Mouse (Mus musculus): ENCODE results near the gene Col2a1. TPM values are rescaled to one million over a fixed set of nuclear protein-coding genes. Genes with fewer than 3 reads are reported as not detected.

The Col2a1 gene
- polyA plus RNA-seq, 1 experiment: 2.2 TPM

GRCm38 (mm10) chr15:98021886-98022285 lies 17.4 kb upstream of the Col2a1 start:
- TF ChIP-seq POLR2A (IDR thresholded peaks at IDR 0.05; ENCODE audit: borderline replicate concordance, insufficient read depth, low read length): no peak
- TF ChIP-seq CTCF (IDR thresholded peaks at IDR 0.05; ENCODE audit: borderline replicate concordance, insufficient read depth, low read depth, low read length): no peak
- Histone ChIP-seq H3K4me3 (replicated peaks; ENCODE audit: insufficient read depth, low read depth, low read length) (no peak overlapping the region), H3K4me1 (ENCODE audit: control insufficient read depth, insufficient read depth, low read length) (no peaks in the 10 kb centered on the region), H3K27me3 (ENCODE audit: control insufficient read depth, insufficient read depth, low read length) (no peaks in the 10 kb centered on the region), H3K27ac (ENCODE audit: insufficient read depth, low read length) (no peak overlapping the region)
- WGBS: 42% methylated on average over 2 of the region's 2 CpGs
- no peak for DNase-seq

GRCm38 (mm10) chr15:98019047-98019446 lies 14.6 kb upstream of the Col2a1 start:
- Histone ChIP-seq H3K27me3 (ENCODE audit: control insufficient read depth, insufficient read depth, low read length) (no peaks in the 10 kb centered on the region), H3K4me1 (ENCODE audit: control insufficient read depth, insufficient read depth, low read length) (no peaks in the 10 kb centered on the region), H3K27ac (ENCODE audit: insufficient read depth, low read length) (no peak overlapping the region), H3K4me3 (replicated peaks; ENCODE audit: insufficient read depth, low read depth, low read length) (no peak overlapping the region)
- no peak for DNase-seq
- WGBS: 17% methylated on average over 3 of the region's 3 CpGs
- TF ChIP-seq CTCF (IDR thresholded peaks at IDR 0.05; ENCODE audit: borderline replicate concordance, insufficient read depth, low read depth, low read length) (no peak), POLR2A (IDR thresholded peaks at IDR 0.05; ENCODE audit: borderline replicate concordance, insufficient read depth, low read length) (no peak)

- TF ChIP-seq CTCF (IDR thresholded peaks at IDR 0.05; ENCODE audit: borderline replicate concordance, insufficient read depth, low read depth, low read length): no peak
- TF ChIP-seq POLR2A (IDR thresholded peaks at IDR 0.05; ENCODE audit: borderline replicate concordance, insufficient read depth, low read length): no peak
- no peak for DNase-seq
- Histone ChIP-seq H3K4me1 (ENCODE audit: control insufficient read depth, insufficient read depth, low read length) (no peaks in the 10 kb centered on the region), H3K27ac (ENCODE audit: insufficient read depth, low read length) (no peak overlapping the region), H3K27me3 (ENCODE audit: control insufficient read depth, insufficient read depth, low read length) (no peaks in the 10 kb centered on the region), H3K4me3 (replicated peaks; ENCODE audit: insufficient read depth, low read depth, low read length) (no peak overlapping the region)
- 89% methylated on average over 4 of the region's 4 CpGs for WGBS
These were observed 13.4 kb upstream of the Col2a1 start for GRCm38 (mm10) chr15:98017925-98018324.

GRCm38 (mm10) chr15:98012810-98013209 lies 8.3 kb upstream of the Col2a1 start:
- Histone ChIP-seq H3K27ac (ENCODE audit: insufficient read depth, low read length) (no peak overlapping the region), H3K27me3 (ENCODE audit: control insufficient read depth, insufficient read depth, low read length) (no peaks in the 10 kb centered on the region), H3K4me3 (replicated peaks; ENCODE audit: insufficient read depth, low read depth, low read length) (no peak overlapping the region), H3K4me1 (ENCODE audit: control insufficient read depth, insufficient read depth, low read length) (no peaks in the 10 kb centered on the region)
- no peak for DNase-seq
- 57% methylated on average over 6 of the region's 6 CpGs for WGBS
- TF ChIP-seq POLR2A (IDR thresholded peaks at IDR 0.05; ENCODE audit: borderline replicate concordance, insufficient read depth, low read length) (no peak), CTCF (IDR thresholded peaks at IDR 0.05; ENCODE audit: borderline replicate concordance, insufficient read depth, low read depth, low read length) (no peak)

- H3K27ac ChIP-seq (ENCODE audit: insufficient read depth, low read length): no peak overlapping the region
- DNase-seq: no peak
- peaks cover 5% of the 10 kb centered on the region; the same call in 1 of the 2 replicates for H3K27me3 ChIP-seq (ENCODE audit: control insufficient read depth, insufficient read depth, low read length)
- WGBS: 28% methylated on average over 11 of the region's 11 CpGs
- H3K4me3 ChIP-seq (replicated peaks; ENCODE audit: insufficient read depth, low read depth, low read length): no peak overlapping the region
- H3K4me1 ChIP-seq (ENCODE audit: control insufficient read depth, insufficient read depth, low read length): peaks cover 6% of the 10 kb centered on the region
- TF ChIP-seq CTCF (IDR thresholded peaks at IDR 0.05; ENCODE audit: borderline replicate concordance, insufficient read depth, low read depth, low read length): no peak
- no peak for TF ChIP-seq POLR2A (IDR thresholded peaks at IDR 0.05; ENCODE audit: borderline replicate concordance, insufficient read depth, low read length)
These were observed 686 bp upstream of the Col2a1 start for GRCm38 (mm10) chr15:98005181-98005580.

- TF ChIP-seq POLR2A (IDR thresholded peaks at IDR 0.05; ENCODE audit: borderline replicate concordance, insufficient read depth, low read length) (no peak), CTCF (IDR thresholded peaks at IDR 0.05; ENCODE audit: borderline replicate concordance, insufficient read depth, low read depth, low read length) (no peak)
- H3K4me1 ChIP-seq (ENCODE audit: control insufficient read depth, insufficient read depth, low read length): peaks cover 6% of the 10 kb centered on the region
- DNase-seq: no peak
- H3K27me3 ChIP-seq (ENCODE audit: control insufficient read depth, insufficient read depth, low read length): peaks cover 5% of the 10 kb centered on the region; the same call in 1 of the 2 replicates
- no peak overlapping the region for H3K27ac ChIP-seq (ENCODE audit: insufficient read depth, low read length)
- H3K4me3 ChIP-seq (replicated peaks; ENCODE audit: insufficient read depth, low read depth, low read length): no peak overlapping the region
- 8% methylated on average over 19 of the region's 19 CpGs for WGBS
These were observed 255 bp upstream of the Col2a1 start for GRCm38 (mm10) chr15:98004740-98005159.

- TF ChIP-seq CTCF (IDR thresholded peaks at IDR 0.05; ENCODE audit: borderline replicate concordance, insufficient read depth, low read depth, low read length) (no peak), POLR2A (IDR thresholded peaks at IDR 0.05; ENCODE audit: borderline replicate concordance, insufficient read depth, low read length) (no peak)
- no peak overlapping the region for H3K27ac ChIP-seq (ENCODE audit: insufficient read depth, low read length)
- WGBS: 5% methylated on average over 42 of the region's 42 CpGs
These were observed 1.3 kb downstream of the Col2a1 start for GRCm38 (mm10) chr15:98002991-98003821.

More at GRCm38 (mm10) chr15:98002991-98003821, 1.3 kb downstream of the Col2a1 start:
- peaks cover 5% of the 10 kb centered on the region; the same call in 1 of the 2 replicates for H3K27me3 ChIP-seq (ENCODE audit: control insufficient read depth, insufficient read depth, low read length)
- DNase-seq: no peak
- H3K4me1 ChIP-seq (ENCODE audit: control insufficient read depth, insufficient read depth, low read length): peaks cover 6% of the 10 kb centered on the region
- H3K4me3 ChIP-seq (replicated peaks; ENCODE audit: insufficient read depth, low read depth, low read length): no peak overlapping the region

All from cerebellum, adult 2 months (tissue).